Mouse (Mus musculus) hindbrain, embryonic 14.5 days (tissue): Measurements from ENCODE around the gene Itpr3. TPM values are rescaled to one million over a fixed set of nuclear protein-coding genes. Genes with fewer than 3 reads are reported as not detected.

Experiments
- ATAC-seq: fragments of 200-750 bp; cut with Nextera tagmentation; 2 replicates; pipeline ENCODE4 v1.8.0; 2017; ENCODE audit warnings: moderate number of reproducible peaks, mild to moderate bottlenecking, moderate TSS enrichment, moderate library complexity; ENCODE audit not compliant: low FRiP score
- DNase-seq: peaks from one replicate; pipeline ENCODE4 v3.0.0-alpha.2; 2015; ENCODE audit warnings: low spot score
- H3K27ac ChIP-seq: fragments of 300-500 bp; sonication (generic); 2 replicates; pipeline ENCODE4 v1.5.1; 2014; ENCODE audit warnings: mild to moderate bottlenecking, moderate library complexity
- H3K27me3 ChIP-seq: fragments of 300-500 bp; sonication (generic); 2 replicates; pipeline ENCODE4 v1.6.1; 2014; ENCODE audit warnings: mild to moderate bottlenecking, low read length, mixed read lengths; ENCODE audit not compliant: control insufficient read depth, insufficient read depth
- H3K36me3 ChIP-seq: fragments of 300-500 bp; sonication (generic); replicated peaks from 2 replicates; pipeline ENCODE4 v1.6.1; 2014; ENCODE audit not compliant: control insufficient read depth, insufficient read depth
- H3K4me1 ChIP-seq: fragments of 300-500 bp; sonication (generic); replicated peaks from 2 replicates; pipeline ENCODE4 v1.6.1; 2014; ENCODE audit warnings: antibody characterized with exemption, low read length, mixed read lengths; ENCODE audit not compliant: control insufficient read depth, insufficient read depth
- H3K4me2 ChIP-seq: fragments of 300-500 bp; sonication (generic); replicated peaks from 2 replicates; pipeline ENCODE4 v1.6.1; 2014; ENCODE audit warnings: mild to moderate bottlenecking, moderate library complexity
- H3K4me3 ChIP-seq: fragments of 300-500 bp; sonication (generic); replicated peaks from 2 replicates; pipeline ENCODE4 v1.5.1; 2014; ENCODE audit warnings: mild to moderate bottlenecking, low read length
- H3K9ac ChIP-seq: fragments of 300-500 bp; sonication (generic); 2 replicates; pipeline ENCODE4 v1.6.1; 2014
- H3K9me3 ChIP-seq: fragments of 300-500 bp; sonication (generic); 2 replicates; pipeline ENCODE4 v1.6.1; 2016; ENCODE audit warnings: low read length; ENCODE audit not compliant: control insufficient read depth
- WGBS: fragments of 180-500 bp; shearing (Covaris S2); extraction: QIAGEN DNeasy Blood & Tissue Kit; methylation state at CpG from one replicate; pipeline ENCODE4 v1.1.7; 2014; 5-methylcytosine and 5-hydroxymethylcytosine counted together
- polyA plus RNA-seq: library from polyadenylated mRNA; unstranded; fragments of >200 nt; fragmentation: Nextera tagmentation; extraction: Ambion mirVana; gene quantifications from 2 replicates; pipeline ENCODE4 v1.2.1, GENCODE M21; 2014

The Itpr3 gene
- polyA plus RNA-seq, 1 experiment from 2014 or later = 1.8 TPM

DNA sequence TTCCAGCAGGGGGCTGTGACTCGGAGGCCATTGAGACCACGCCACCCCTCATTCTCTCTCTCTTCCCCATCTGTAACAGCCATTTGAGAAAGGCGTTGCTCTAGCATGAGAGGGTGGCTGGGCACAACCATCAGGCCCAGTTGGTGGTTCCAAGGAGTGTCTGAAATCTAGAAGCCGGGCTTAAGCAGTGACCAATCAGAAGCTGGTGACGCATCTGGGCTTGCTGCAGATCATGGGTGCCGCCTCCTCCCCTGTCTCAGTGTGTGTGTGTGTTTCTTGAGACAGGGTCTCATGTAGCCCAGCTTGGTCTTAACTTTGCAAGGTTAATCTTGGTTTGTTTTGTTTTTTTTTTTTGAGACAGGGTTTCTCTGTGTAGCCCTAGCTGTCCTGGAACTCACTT lies 11.9 kb upstream of the Itpr3 start:
- no peak for ATAC-seq
- no peaks in the 10 kb centered on the region for H3K27me3 ChIP-seq
- H3K4me1 ChIP-seq = peaks cover 10% of the 10 kb centered on the region; the same call in 1 of the 2 replicates
- H3K4me3 ChIP-seq = no peak overlapping the region
- 89% methylated on average over 6 of the region's 6 CpGs for WGBS
- no peak overlapping the region for H3K4me2 ChIP-seq
- H3K9me3 ChIP-seq = no peaks in the 10 kb centered on the region
- H3K36me3 ChIP-seq = no peaks in the 10 kb centered on the region
- no peak for DNase-seq
- H3K27ac ChIP-seq = no peak overlapping the region
- H3K9ac ChIP-seq = no peak overlapping the region

GRCm38 (mm10) chr17:27047762-27048444 lies 9.2 kb upstream of the Itpr3 start:
- Histone ChIP-seq H3K27ac (no peak overlapping the region), H3K4me2 (no peak overlapping the region), H3K36me3 (no peaks in the 10 kb centered on the region), H3K4me3 (no peak overlapping the region), H3K9ac (no peak overlapping the region), H3K4me1 (no peaks in the 10 kb centered on the region), H3K9me3 (no peaks in the 10 kb centered on the region), H3K27me3 (no peaks in the 10 kb centered on the region)
- ATAC-seq = no peak
- no peak for DNase-seq
- 81% methylated on average over 14 of the region's 14 CpGs for whole genome bisulfite sequencing

DNA sequence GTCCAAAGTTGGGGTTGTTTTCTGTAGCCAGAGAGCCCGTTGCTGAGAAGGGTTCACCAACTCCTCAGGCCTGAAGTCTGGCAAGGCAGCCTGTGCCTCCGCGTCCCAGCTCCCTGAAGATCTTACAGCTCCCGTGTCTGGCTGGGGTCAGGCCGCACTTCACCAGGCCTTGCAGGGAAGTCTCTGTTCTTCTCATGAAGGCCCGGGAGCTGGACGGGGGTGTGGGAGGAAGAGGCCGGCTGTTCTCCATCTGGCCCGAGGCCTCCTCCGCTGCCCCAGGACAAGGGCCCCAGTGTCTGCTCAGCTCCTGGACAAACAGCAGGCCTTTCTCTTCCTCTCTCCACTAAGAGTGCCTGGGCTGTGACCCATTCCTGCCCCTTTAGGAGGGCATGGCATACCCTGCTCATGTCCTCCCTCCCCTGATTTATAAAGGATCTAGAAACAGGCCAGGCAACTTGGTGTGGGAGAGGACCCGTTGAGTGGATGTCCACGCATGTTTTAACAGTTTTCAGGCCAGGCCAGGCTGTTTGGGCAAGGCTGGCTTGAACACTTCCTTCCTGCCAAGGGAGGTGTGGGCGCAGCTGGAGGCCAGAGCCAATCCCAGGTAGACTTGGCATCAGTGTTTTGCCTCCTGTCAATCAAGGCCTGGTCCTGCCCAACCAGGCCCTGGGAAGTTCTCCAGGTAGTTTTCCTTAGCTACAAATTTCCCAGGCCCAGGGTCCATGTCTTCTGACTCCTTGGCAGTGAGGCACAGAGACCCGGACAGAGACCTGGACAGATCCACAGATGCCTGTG lies 8.5 kb upstream of the Itpr3 start:
- H3K9me3 ChIP-seq = no peaks in the 10 kb centered on the region
- ATAC-seq (no peak), DNase-seq (no peak)
- no peaks in the 10 kb centered on the region for H3K4me1 ChIP-seq
- no peak overlapping the region for H3K9ac ChIP-seq
- H3K27me3 ChIP-seq = no peaks in the 10 kb centered on the region
- no peak overlapping the region for H3K4me2 ChIP-seq
- no peaks in the 10 kb centered on the region for H3K36me3 ChIP-seq
- 0 out of 2 replicates have a peak overlapping the region, but pooled peaks have one; percentile 9 for H3K27ac ChIP-seq
- no peak overlapping the region for H3K4me3 ChIP-seq
- 84% methylated on average over 14 of the region's 14 CpGs for WGBS

DNA sequence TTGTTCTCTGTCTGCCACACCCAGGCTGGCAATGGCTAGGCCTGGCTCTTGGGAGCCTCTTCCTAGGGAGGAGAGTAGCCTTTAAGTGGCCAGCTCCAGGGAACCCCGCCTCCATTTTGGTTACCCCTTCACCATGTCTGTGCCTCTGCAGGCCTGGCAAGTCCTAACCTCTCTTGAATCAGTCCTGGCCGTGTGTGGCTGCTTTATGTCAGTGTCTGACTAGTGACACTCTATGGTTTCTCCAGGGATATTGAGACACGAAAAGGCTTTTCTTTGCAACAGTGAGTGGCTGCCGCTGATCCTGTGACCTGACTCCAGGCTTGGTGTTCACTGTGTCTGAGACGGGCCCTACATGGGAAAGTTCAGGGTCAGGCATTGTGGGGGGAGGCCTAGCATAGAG lies 6.3 kb upstream of the Itpr3 start:
- 67% methylated on average over 5 of the region's 5 CpGs for WGBS
- ATAC-seq (no peak), DNase-seq (no peak)
- H3K4me3 ChIP-seq = no peak overlapping the region
- no peaks in the 10 kb centered on the region for H3K9me3 ChIP-seq
- no peak overlapping the region for H3K9ac ChIP-seq
- H3K4me2 ChIP-seq = no peak overlapping the region
- H3K27me3 ChIP-seq = peaks cover 13% of the 10 kb centered on the region
- H3K4me1 ChIP-seq = no peaks in the 10 kb centered on the region
- no peak overlapping the region for H3K27ac ChIP-seq
- H3K36me3 ChIP-seq = no peaks in the 10 kb centered on the region

DNA sequence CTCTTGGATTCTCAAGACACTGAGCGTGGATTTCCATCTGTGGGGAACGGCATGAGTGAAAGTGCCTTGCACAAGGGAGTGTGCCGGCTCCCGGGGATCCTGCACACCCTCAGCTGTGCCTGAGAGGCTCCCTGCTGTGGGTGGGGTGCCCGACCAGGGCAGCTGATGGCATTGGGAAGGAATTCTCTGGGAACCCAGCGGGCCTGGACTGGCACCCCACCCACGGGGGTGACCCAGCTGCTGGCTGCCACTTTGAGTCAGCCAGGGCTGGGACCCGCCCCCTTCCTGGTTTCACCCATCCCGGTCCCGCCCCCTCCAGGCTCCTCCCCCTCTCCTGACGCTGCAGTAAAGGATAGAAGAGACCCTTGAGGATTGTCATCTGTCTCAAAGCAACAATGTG lies 5.6 kb upstream of the Itpr3 start:
- ATAC-seq (no peak), DNase-seq (no peak)
- Histone ChIP-seq H3K9me3 (no peaks in the 10 kb centered on the region), H3K36me3 (no peaks in the 10 kb centered on the region), H3K4me2 (no peak overlapping the region), H3K4me1 (no peaks in the 10 kb centered on the region), H3K9ac (no peak overlapping the region), H3K4me3 (no peak overlapping the region), H3K27ac (no peak overlapping the region), H3K27me3 (peaks cover 20% of the 10 kb centered on the region)
- 35% methylated on average over 10 of the region's 11 CpGs for WGBS

- no peak for ATAC-seq
- no peaks in the 10 kb centered on the region for H3K36me3 ChIP-seq
Measured at GRCm38 (mm10) chr17:27056170-27056569, 934 bp upstream of the Itpr3 start.

GRCm38 (mm10) chr17:27057517-27058055 lies 482 bp downstream of the Itpr3 start:
- Histone ChIP-seq H3K9ac (peak overlapping the region; percentile 55), H3K4me2 (peak overlapping the region; percentile 81), H3K27ac (no peak overlapping the region), H3K4me3 (peak overlapping the region; percentile 46), H3K36me3 (no peaks in the 10 kb centered on the region), H3K9me3 (no peaks in the 10 kb centered on the region), H3K27me3 (peaks cover 51% of the 10 kb centered on the region), H3K4me1 (peaks cover 15% of the 10 kb centered on the region)
- no peak for ATAC-seq
- DNase-seq = no peak
- WGBS = 2% methylated on average over 24 of the region's 24 CpGs

More at GRCm38 (mm10) chr17:27056170-27056569, 934 bp upstream of the Itpr3 start:
- peaks cover 51% of the 10 kb centered on the region for H3K27me3 ChIP-seq
- H3K9ac ChIP-seq = no peak overlapping the region
- H3K4me3 ChIP-seq = peak overlapping the region; percentile 46; the same call in 1 of the 2 replicates
- peak overlapping the region; percentile 81 for H3K4me2 ChIP-seq
- no peak for DNase-seq
- H3K27ac ChIP-seq = 0 out of 2 replicates have a peak overlapping the region, but pooled peaks have one; percentile 53
- under 1% methylated on average over 13 of the region's 13 CpGs for WGBS
- H3K9me3 ChIP-seq = no peaks in the 10 kb centered on the region
- peaks cover 15% of the 10 kb centered on the region for H3K4me1 ChIP-seq

DNA sequence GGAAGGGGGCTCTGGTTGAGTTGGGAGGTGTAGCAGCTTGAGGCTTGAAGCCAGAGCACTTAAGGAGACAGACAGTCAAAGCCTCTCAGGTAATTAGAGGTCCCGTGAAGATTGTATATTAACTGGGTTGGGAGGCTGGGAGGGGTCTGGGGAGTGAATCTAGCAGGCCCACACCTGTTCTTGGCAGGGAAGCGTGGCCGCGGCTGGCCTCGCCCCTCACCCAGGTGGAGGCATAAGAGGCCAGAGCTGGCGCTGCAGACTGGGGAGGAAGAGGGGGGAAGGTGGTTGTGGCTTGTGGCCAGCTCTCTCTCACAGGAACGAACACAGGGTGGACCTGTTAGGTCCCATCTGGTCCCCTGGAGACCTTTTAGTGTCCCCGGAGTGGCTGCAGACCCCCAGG lies 3.6 kb downstream of the Itpr3 start:
- DNase-seq = no peak
- no peak overlapping the region for H3K4me3 ChIP-seq
- H3K9ac ChIP-seq = no peak overlapping the region
- H3K4me2 ChIP-seq = no peak overlapping the region
- H3K4me1 ChIP-seq = peaks cover 15% of the 10 kb centered on the region
- WGBS = 88% methylated on average over 8 of the region's 8 CpGs
- no peak for ATAC-seq
- peaks cover 40% of the 10 kb centered on the region for H3K27me3 ChIP-seq
- no peaks in the 10 kb centered on the region for H3K36me3 ChIP-seq
- H3K27ac ChIP-seq = no peak overlapping the region
- no peaks in the 10 kb centered on the region for H3K9me3 ChIP-seq

GRCm38 (mm10) chr17:27061727-27062126 lies 4.6 kb downstream of the Itpr3 start:
- no peak overlapping the region for H3K4me2 ChIP-seq
- no peak overlapping the region for H3K27ac ChIP-seq
- H3K9ac ChIP-seq = no peak overlapping the region
- no peak overlapping the region for H3K4me3 ChIP-seq
- H3K27me3 ChIP-seq = peaks cover 29% of the 10 kb centered on the region
- H3K36me3 ChIP-seq = no peaks in the 10 kb centered on the region
- H3K4me1 ChIP-seq = peaks cover 15% of the 10 kb centered on the region
- WGBS = 91% methylated on average over 3 of the region's 3 CpGs
- DNase-seq (no peak), ATAC-seq (no peak)
- H3K9me3 ChIP-seq = no peaks in the 10 kb centered on the region
